Mouse (Mus musculus) T-helper 17 cell (primary cell): ENCODE results near the gene Ssr3.

Experiments used
- in situ Hi-C, 2 experiments: fragments of 300-600 bp; cut with MboI, MseI; formaldehyde crosslinking; loops; 1 replicate in 1 of 2; 2 replicates in 1 of 2; pipeline ENCODE4 v1.15.1; 2025; ENCODE audit warnings: high pct_unique_total_duplicates in 2 of 2

Ssr3 gene

DNA sequence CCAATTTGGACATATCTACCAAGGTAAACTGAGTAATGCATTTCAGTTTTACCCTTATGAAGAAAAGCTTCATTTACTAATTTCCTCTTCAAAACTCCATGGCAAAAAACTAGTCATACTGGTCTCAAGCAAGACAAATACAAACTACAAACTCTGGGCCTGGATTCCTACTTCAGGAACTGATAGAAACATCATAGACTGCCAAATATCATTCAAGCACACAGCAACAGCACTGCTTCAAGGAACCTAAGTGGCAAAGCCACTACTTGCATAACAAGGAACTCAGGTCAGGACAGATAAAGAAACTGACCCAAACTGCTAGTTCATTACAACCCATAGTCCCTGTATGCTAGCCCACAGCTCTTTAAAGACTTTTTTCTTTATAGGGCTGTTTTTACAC, 13.7 kb downstream of the Ssr3 start:
- in situ Hi-C loops, result loop anchor here in 1 of 2 experiments (10.0 to 25.0 kb wide), 2 partner anchors 1391 to 1824 kb away; partner anchors contain the start of gene Gmps

GRCm38 (mm10) chr3:65374729-65375128, 17.7 kb downstream of the Ssr3 start:
- in situ Hi-C loops, result loop anchor here (5.0 to 25.0 kb wide), 3 partner anchors 563 to 1820 kb away; partner anchors contain the start of gene Gmps (in 2 of the 2)

- in situ Hi-C loops, result loop anchor here (5.0 to 25.0 kb wide), 3 partner anchors 564 to 1819 kb away; partner anchors contain the start of gene Gmps (in 1 of the 2)
Observed at GRCm38 (mm10) chr3:65373594-65374182, 18.7 kb downstream of the Ssr3 start.

- in situ Hi-C loops, result loop anchor here (5.0 to 25.0 kb wide), 3 partner anchors 565 to 1818 kb away; partner anchors contain the start of gene Gmps (in 1 of the 2)
Observed at GRCm38 (mm10) chr3:65372552-65372951, 19.9 kb downstream of the Ssr3 start.

- in situ Hi-C loops, result loop anchor here in 1 of 2 experiments (25.0 kb wide), 1 partner anchor 1381 kb away; the partner anchor contains the start of gene Gmps
Observed at GRCm38 (mm10) chr3:65367944-65368343, 24.5 kb downstream of the Ssr3 start.

- in situ Hi-C loops, result loop anchor here in 1 of 2 experiments (25.0 kb wide), 1 partner anchor 1379 kb away; the partner anchor contains the start of gene Gmps
Observed at GRCm38 (mm10) chr3:65365921-65366710, 26.3 kb downstream of the Ssr3 start.

GRCm38 (mm10) chr3:65365184-65365583, 27.2 kb downstream of the Ssr3 start:
- in situ Hi-C loops, result loop anchor here in 1 of 2 experiments (25.0 kb wide), 1 partner anchor 1378 kb away; the partner anchor contains the start of gene Gmps

- in situ Hi-C loops, result loop anchor here in 1 of 2 experiments (25.0 kb wide), 1 partner anchor 1376 kb away; the partner anchor contains the start of gene Gmps
Observed at GRCm38 (mm10) chr3:65363438-65363837, 29.0 kb downstream of the Ssr3 start.

- in situ Hi-C loops, result loop anchor here in 1 of 2 experiments (25.0 kb wide), 1 partner anchor 1373 kb away; the partner anchor contains the start of gene Gmps
Observed at GRCm38 (mm10) chr3:65360163-65360969, 32.1 kb downstream of the Ssr3 start.

DNA sequence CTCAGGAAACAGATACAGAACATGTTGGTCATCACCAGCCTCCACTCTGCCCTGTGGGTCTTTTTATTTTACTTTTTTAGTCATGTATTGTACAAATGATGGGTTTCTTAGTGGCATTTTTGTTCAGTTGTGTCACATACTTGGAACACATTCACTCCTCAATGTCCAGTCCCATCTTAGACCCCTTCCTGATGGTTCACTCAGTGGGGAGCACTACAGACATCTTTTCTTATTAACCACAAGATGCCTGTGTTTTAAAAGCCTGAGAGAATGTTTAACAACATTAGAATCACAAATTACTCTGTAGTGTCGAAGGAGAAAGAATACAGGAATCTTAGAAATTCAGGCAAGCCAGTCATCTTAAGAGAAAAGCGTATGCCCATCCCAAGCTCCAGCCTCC, 33.6 kb downstream of the Ssr3 start:
- in situ Hi-C loops, result loop anchor here in 1 of 2 experiments (25.0 kb wide), 1 partner anchor 1372 kb away; the partner anchor contains the start of gene Gmps

DNA sequence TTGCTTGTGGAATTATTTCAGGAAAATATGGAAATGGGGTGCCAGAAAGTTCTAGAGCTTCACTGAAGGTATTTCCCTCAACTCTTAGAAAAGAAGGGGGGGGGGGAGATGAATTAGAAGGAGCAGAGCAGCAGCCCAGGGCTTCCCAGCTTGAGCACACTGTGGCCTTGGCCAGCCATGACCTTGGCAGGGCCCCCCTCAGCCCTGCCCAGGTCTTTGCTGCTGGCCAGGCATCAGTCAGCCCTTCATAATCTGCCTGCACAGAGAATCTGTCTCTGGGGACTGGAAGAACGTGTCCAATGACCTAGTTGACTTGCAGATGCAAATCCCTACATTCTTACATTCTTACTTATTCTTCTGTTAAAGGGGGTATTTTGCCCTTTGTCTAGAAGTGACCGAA, 34.1 kb downstream of the Ssr3 start:
- in situ Hi-C loops, result loop anchor here in 1 of 2 experiments (25.0 kb wide), 1 partner anchor 1371 kb away; the partner anchor contains the start of gene Gmps

DNA sequence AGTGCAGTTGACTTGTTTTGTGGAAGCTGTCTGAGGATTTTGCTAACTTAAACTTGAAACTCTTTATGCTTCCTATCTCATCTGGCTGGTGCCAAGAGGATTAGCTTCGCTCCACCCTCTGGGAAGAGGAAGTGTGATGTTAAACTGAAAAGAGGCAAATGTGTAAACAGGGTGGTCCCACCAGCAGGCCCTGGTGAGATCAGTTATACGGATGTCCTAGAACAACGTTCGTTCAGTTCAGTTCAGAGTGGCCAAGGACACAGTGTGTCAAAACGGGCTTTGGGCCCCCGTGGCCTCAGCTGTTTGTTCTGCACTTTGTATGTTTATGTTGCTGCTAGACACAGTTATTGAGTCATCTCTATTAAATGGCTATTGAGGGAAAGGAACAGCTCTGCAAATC, 36.9 kb downstream of the Ssr3 start:
- in situ Hi-C loops, result loop anchor here in 1 of 2 experiments (25.0 kb wide), 1 partner anchor 1368 kb away; the partner anchor contains the start of gene Gmps

DNA sequence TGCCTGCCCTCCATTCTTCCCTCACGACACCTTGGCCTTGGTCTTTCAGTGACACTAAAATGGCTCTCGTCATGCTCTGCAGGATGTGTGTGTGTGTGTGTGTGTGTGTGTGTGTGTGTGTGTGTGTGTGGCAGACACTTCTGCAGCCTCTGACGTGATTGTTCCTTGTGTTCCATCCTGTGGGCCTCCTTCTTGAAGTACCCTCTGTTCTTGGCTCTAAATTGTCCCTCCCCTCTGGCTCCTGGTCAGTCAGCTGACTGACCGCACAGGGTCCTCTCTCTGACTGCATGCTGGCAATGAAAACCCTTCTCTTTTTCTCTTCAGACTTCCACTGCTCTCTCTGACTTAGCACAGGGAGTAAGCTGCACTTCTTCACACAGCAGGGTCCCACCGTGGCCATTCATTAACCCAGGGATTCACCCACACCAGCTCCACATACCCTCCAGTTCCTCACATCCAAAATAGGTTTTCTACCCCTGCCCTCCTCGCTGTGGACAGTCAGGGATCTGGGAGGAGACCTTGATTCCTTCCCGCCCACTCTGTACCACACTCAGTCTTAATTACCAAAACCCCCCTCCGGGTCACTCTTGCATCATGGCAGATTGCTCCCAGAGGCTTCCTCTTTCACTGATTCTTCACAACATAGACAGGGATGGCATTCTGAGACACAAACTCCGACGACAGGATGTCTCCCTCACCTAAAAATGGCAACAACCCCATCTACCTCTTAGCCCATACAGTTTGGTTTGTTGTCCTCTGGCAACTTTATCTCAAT, 39.0 kb downstream of the Ssr3 start:
- in situ Hi-C loops, result loop anchor here in 1 of 2 experiments (25.0 kb wide), 1 partner anchor 1366 kb away; the partner anchor contains the start of gene Gmps

GRCm38 (mm10) chr3:65352278-65353127, 39.9 kb downstream of the Ssr3 start:
- in situ Hi-C loops, result loop anchor here in 1 of 2 experiments (25.0 kb wide), 1 partner anchor 1365 kb away; the partner anchor contains the start of gene Gmps

- in situ Hi-C loops, result no loop called here
Observed at GRCm38 (mm10) chr3:65346176-65346575, 46.2 kb downstream of the Ssr3 start.

DNA sequence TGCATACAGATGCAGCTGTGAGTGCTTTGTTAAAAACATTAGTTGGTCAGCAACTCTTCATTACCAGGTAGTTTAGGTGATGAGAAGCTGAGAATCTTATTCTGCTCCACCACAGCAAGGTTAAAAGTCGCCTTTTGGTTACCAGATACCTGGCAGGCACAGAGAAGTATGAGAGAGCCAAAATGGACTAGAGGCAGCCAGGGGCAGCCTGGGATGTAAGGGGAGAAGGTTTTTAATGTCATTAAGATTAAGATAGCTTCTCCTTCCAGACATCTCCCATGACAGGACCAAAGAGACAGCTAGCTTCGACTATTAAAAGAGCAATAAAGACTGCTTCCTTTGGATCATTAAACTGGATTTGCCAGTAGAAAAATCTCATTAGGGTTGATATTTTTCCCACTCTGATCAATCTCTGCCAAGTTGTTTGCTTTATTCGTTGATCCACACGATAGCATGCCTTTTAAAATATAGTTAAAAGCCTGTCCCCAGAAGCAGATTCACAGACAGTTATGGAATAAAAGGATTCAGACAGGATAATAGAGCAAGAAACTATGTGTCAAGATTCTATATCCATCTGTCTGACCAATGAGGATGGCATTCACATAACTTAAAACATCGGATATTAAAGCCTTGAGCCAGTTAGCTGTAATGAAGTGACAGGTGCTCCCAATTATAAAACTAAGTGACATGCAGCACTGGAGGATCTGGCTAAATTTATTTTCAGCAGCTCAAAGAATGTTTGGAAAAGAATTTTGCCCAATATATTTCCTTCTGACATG, 52.1 kb downstream of the Ssr3 start:
- in situ Hi-C loops, result no loop called here

- in situ Hi-C loops, result no loop called here
Observed at GRCm38 (mm10) chr3:65337835-65338464, 54.5 kb downstream of the Ssr3 start.
